Mouse (Mus musculus) central nervous system, embryonic 14 days (tissue): ENCODE results near the gene Tmem204. TPM values are rescaled to one million over a fixed set of nuclear protein-coding genes. Genes with fewer than 3 reads are reported as not detected.

Experiments used
- polyA plus RNA-seq: library from polyadenylated mRNA; depleted of rRNA; stranded (reverse); fragments of >200 nt; gene quantifications from 2 replicates; pipeline ENCODE4 v1.2.3, GENCODE M21; 2012; rRNA removed

The Tmem204 gene
- 7.2 and 7.5 TPM in 2 replicates for polyA plus RNA-seq

DNA sequence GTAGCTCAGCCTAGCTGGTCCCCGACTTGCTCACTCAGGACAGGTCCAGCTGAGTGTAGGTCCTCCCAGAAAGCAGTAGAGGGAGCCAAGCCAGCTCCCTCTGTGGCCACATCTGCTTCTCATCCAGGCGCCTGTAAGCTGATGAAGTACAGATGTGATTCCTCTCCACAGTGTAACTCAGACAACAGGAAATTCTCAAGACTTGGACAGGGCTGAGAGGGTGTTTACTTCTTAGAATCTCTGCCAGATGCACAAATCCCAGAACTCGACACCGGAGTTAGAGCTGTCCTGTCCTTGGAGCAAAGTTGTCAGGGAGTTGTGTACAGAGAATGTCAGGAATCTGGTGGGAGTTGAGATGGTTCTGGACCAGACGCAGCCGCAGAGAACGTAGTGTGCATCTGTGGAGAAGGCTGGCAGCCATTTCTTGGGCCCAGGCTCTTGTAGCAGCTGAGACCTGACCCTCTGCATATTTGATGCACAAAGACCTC lies at the start of gene Tmem204:
TSS of gene Tmem204 (minus strand) at position 148 of the 488 bp plus-strand sequence.

DNA sequence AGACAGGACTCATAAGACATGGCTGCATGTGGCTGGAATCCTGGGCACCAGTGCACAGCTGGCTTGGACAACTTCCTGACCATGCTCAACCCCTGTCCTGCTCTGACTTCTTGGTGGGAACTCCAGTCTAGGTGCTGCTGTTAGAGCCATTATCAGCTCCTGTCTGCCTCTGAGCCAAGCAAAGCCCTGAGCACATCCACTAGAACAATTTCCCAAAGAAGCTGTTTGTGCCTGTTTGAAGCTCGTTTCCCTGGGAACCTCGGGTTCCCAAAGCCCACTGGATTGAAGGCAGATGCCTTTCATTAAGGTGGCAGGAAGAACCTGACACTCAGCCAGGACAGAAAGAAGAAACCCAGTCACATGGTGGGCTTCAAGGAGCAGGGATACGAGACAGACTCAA lies 37.0 kb upstream of the Tmem204 start, which contains the start of gene Ptx4:
TSS of gene Ptx4 (plus strand) at position 355 of the 400 bp plus-strand sequence.

DNA sequence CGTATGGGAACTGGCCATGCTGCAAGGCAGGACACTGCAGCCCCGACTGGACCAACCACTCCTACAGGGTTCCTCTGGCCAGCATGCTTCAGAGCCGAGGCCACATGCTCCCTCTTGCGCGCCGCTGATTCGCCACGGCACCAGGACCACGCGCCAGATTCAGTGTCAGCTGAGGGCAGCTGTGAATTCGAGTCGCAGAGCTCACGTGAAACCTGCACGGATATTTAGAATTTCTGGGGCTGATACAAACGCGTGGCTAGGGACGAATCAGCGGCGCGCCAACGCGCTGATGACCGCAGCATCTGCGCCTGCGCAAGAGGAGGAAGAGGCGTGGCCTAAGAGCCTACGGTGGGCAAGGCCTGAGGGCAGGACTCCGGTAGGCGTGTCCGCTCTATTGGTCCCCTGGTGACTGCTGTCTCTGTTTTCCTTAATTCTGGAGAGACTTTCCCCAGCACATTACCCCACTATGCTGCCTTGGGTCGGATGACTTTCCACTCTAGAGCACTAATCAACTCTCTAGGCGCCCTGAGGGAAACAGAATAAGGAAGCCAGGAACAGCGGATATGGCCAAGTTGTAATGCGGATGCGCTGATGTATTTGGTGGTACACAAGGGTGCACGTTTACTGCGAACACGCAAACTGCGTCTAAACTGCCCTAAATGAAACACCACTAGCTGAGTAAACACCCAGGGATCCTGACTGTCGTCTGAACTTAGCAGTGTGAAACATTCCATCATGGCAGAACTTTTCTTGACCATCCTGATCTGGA lies 32.5 kb upstream of the Tmem204 start, which contains the start of gene Telo2:
TSS of gene Telo2 (minus strand) at position 304 of the 769 bp plus-strand sequence.

DNA sequence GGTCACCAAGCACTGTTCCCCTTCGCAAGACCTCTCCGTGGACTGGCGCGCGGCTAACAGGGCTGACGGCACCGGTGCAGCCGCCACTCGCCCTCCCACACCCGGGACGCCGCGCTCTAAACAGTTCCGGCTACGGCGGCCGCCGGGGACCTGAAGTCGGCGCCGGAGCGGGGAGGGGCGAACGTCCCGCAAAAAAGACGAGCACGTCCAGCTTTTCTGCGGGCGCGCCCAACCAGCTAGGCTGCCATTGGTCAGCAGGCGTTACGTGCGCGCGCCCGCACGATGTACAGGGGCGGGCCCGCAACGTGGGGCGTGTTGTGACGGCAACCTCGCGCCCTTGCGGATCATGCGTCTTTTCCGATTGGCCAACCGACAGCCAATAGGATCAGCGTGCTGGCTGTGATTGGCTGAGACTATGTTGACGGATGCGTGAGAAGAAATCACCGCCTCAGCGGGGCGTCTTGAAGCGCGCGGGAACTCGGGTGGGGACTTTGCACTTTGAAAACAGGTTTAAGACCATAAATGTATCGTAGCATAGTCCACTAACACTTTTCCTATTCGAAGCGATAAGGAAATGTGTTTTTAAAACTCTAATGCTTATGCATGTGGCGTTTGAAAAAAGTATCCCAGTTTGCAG lies 67.6 kb downstream of the Tmem204 start, which contains the start of the genes Cramp1l and Ift140:
TSS of gene Cramp1l (minus strand) at position 134 of the 637 bp plus-strand sequence.
TSS of gene Ift140 (plus strand) at position 431 of the 637 bp plus-strand sequence.

Other genes starting within 250 kb of the Tmem204 start
- 34.3 and 35.3 TPM in 2 replicates for gene Hagh, start 243.4 kb downstream of the Tmem204 start, polyA plus RNA-seq
- 16.0 and 16.6 TPM in 2 replicates for gene Fahd1, start 233.2 kb downstream of the Tmem204 start, polyA plus RNA-seq
- 0.05 and 0.13 TPM in 2 replicates for gene Igfals, start 217.6 kb downstream of the Tmem204 start, polyA plus RNA-seq
- 32.7 and 32.9 TPM in 2 replicates for gene Nubp2, start 197.2 kb downstream of the Tmem204 start, polyA plus RNA-seq
- gene Spsb3, start 196.9 kb downstream of the Tmem204 start, polyA plus RNA-seq = 79.6 and 81.9 TPM in 2 replicates
- gene Eme2, start 188.5 kb downstream of the Tmem204 start, polyA plus RNA-seq = 39.1 and 48.1 TPM in 2 replicates
- 107 and 108 TPM in 2 replicates for gene Mrps34, start 188.5 kb downstream of the Tmem204 start, polyA plus RNA-seq
- 77.0 and 84.1 TPM in 2 replicates for gene Nme3, start 187.1 kb downstream of the Tmem204 start, polyA plus RNA-seq
- 193 and 206 TPM in 2 replicates for gene Mapk8ip3, start 146.6 kb downstream of the Tmem204 start, polyA plus RNA-seq
- gene Jpt2, start 122.9 kb downstream of the Tmem204 start, polyA plus RNA-seq = 72.1 and 74.9 TPM in 2 replicates
- gene Cramp1l, start 67.8 kb downstream of the Tmem204 start, polyA plus RNA-seq = 31.5 and 32.5 TPM in 2 replicates
- gene Ift140, start 67.5 kb downstream of the Tmem204 start, polyA plus RNA-seq = 21.0 and 22.9 TPM in 2 replicates
- gene Telo2, start 32.4 kb upstream of the Tmem204 start, polyA plus RNA-seq = 35.8 and 39.1 TPM in 2 replicates
- 0.21 TPM in 1 of 2 replicates, not detected in the other for gene Ptx4, start 37.2 kb upstream of the Tmem204 start, polyA plus RNA-seq
- 37.8 and 40.8 TPM in 2 replicates for gene Clcn7, start 49.8 kb upstream of the Tmem204 start, polyA plus RNA-seq
- not detected in 2 replicates for gene Ccdc154, start 78.9 kb upstream of the Tmem204 start, polyA plus RNA-seq
- gene Gm38655, start 91.9 kb upstream of the Tmem204 start, polyA plus RNA-seq = not detected in 2 replicates
- 28.0 and 28.7 TPM in 2 replicates for gene BC003965, start 101.0 kb upstream of the Tmem204 start, polyA plus RNA-seq
- gene Unkl, start 104.8 kb upstream of the Tmem204 start, polyA plus RNA-seq = 19.9 and 21.1 TPM in 2 replicates
- gene Gnptg, start 156.5 kb upstream of the Tmem204 start, polyA plus RNA-seq = 81.6 and 84.9 TPM in 2 replicates
- gene Tsr3, start 156.6 kb upstream of the Tmem204 start, polyA plus RNA-seq = 49.1 and 51.0 TPM in 2 replicates
- 13.0 and 13.9 TPM in 2 replicates for gene Baiap3, start 172.8 kb upstream of the Tmem204 start, polyA plus RNA-seq
- gene Ube2i, start 191.0 kb upstream of the Tmem204 start, polyA plus RNA-seq = 519 and 596 TPM in 2 replicates
- gene Prss34, start 214.8 kb upstream of the Tmem204 start, polyA plus RNA-seq = 0.34 TPM in 1 of 2 replicates, not detected in the other
- gene Prss28, start 225.1 kb upstream of the Tmem204 start, polyA plus RNA-seq = not detected in 2 replicates
- gene Prss29, start 235.1 kb upstream of the Tmem204 start, polyA plus RNA-seq = not detected in 2 replicates